Mouse (Mus musculus): ENCODE data around the gene Cadm2. TPM values are rescaled to one million over a fixed set of nuclear protein-coding genes. Genes with fewer than 3 reads are reported as not detected.

The Cadm2 gene
- polyA plus RNA-seq (2014; fragmentation: Nextera tagmentation; extraction: Ambion mirVana) = 52.9 and 65.6 TPM in 2 replicates

- peak within 1 kb of the TSS; percentile 80 for H3K9ac ChIP-seq (replicated peaks; ENCODE audit: low read depth, low read length)
- no peaks in the 10 kb centered on the region for H3K27me3 ChIP-seq (ENCODE audit: control insufficient read depth, insufficient read depth, low read length)
- peak within 1 kb of the TSS; percentile 94 for H3K27ac ChIP-seq (ENCODE audit: low read depth, low read length)
- ATAC-seq (ENCODE audit: low read depth) = peak; percentile 98
- H3K4me3 ChIP-seq (ENCODE audit: low read depth, low read length) = peak within 1 kb of the TSS; percentile 77
- H3K4me1 ChIP-seq (ENCODE audit: control insufficient read depth, insufficient read depth, low read length) = no peaks in the 10 kb centered on the region
- no peaks in the 10 kb centered on the region for H3K9me3 ChIP-seq (ENCODE audit: control insufficient read depth, low read length)
- WGBS = 2% methylated on average over 19 of the region's 35 CpGs
- H3K4me2 ChIP-seq (ENCODE audit: low read depth, low read length) = peak within 1 kb of the TSS; percentile 65
- no peaks in the 10 kb centered on the region for H3K36me3 ChIP-seq (ENCODE audit: control insufficient read depth, insufficient read depth, low read length)
Measured at GRCm38 (mm10) chr16:67620826-67621505, at the start of gene Cadm2. Gene Cadm2 (minus strand): TSS chr16:67620908.

- H3K4me1 ChIP-seq (ENCODE audit: control insufficient read depth, insufficient read depth, low read length) = no peaks in the 10 kb centered on the region
- H3K27me3 ChIP-seq (ENCODE audit: control insufficient read depth, insufficient read depth, low read length) = no peaks in the 10 kb centered on the region
- WGBS = 95% methylated on average over 3 of the region's 3 CpGs
- no peak overlapping the region for H3K9ac ChIP-seq (replicated peaks; ENCODE audit: low read depth, low read length)
- no peaks in the 10 kb centered on the region for H3K36me3 ChIP-seq (ENCODE audit: control insufficient read depth, insufficient read depth, low read length)
- no peak overlapping the region for H3K4me3 ChIP-seq (ENCODE audit: low read depth, low read length)
- ATAC-seq (ENCODE audit: low read depth) = no peak
- no peak overlapping the region for H3K4me2 ChIP-seq (ENCODE audit: low read depth, low read length)
- H3K9me3 ChIP-seq (ENCODE audit: control insufficient read depth, low read length) = no peaks in the 10 kb centered on the region
- no peak overlapping the region for H3K27ac ChIP-seq (ENCODE audit: low read depth, low read length)
Measured at GRCm38 (mm10) chr16:67646930-67647329, 26.2 kb upstream of the Cadm2 start.

GRCm38 (mm10) chr16:67643651-67644050 lies 22.9 kb upstream of the Cadm2 start:
- 85% methylated on average over 4 of the region's 4 CpGs for WGBS
- no peak for ATAC-seq (ENCODE audit: low read depth)
- no peaks in the 10 kb centered on the region for H3K27me3 ChIP-seq (ENCODE audit: control insufficient read depth, insufficient read depth, low read length)

GRCm38 (mm10) chr16:67619906-67620781 lies 564 bp downstream of the Cadm2 start:
- Histone ChIP-seq H3K4me2 (ENCODE audit: low read depth, low read length) (peak overlapping the region; percentile 65), H3K27ac (ENCODE audit: low read depth, low read length) (peak overlapping the region; percentile 94), H3K4me1 (ENCODE audit: control insufficient read depth, insufficient read depth, low read length) (no peaks in the 10 kb centered on the region), H3K9ac (replicated peaks; ENCODE audit: low read depth, low read length) (peak overlapping the region; percentile 80), H3K4me3 (ENCODE audit: low read depth, low read length) (peak overlapping the region; percentile 77), H3K27me3 (ENCODE audit: control insufficient read depth, insufficient read depth, low read length) (no peaks in the 10 kb centered on the region), H3K9me3 (ENCODE audit: control insufficient read depth, low read length) (no peaks in the 10 kb centered on the region), H3K36me3 (ENCODE audit: control insufficient read depth, insufficient read depth, low read length) (no peaks in the 10 kb centered on the region)
- peak; percentile 70 for ATAC-seq (ENCODE audit: low read depth)
- WGBS = 0% methylated on average over 58 of the region's 61 CpGs

More at GRCm38 (mm10) chr16:67643651-67644050, 22.9 kb upstream of the Cadm2 start:
- Histone ChIP-seq H3K9me3 (ENCODE audit: control insufficient read depth, low read length) (no peaks in the 10 kb centered on the region), H3K36me3 (ENCODE audit: control insufficient read depth, insufficient read depth, low read length) (no peaks in the 10 kb centered on the region), H3K4me3 (ENCODE audit: low read depth, low read length) (no peak overlapping the region), H3K4me2 (ENCODE audit: low read depth, low read length) (no peak overlapping the region), H3K27ac (ENCODE audit: low read depth, low read length) (no peak overlapping the region), H3K9ac (replicated peaks; ENCODE audit: low read depth, low read length) (no peak overlapping the region), H3K4me1 (ENCODE audit: control insufficient read depth, insufficient read depth, low read length) (no peaks in the 10 kb centered on the region)

GRCm38 (mm10) chr16:67619416-67619815 lies 1.3 kb downstream of the Cadm2 start:
- peak overlapping the region; percentile 80 for H3K9ac ChIP-seq (replicated peaks; ENCODE audit: low read depth, low read length)
- no peaks in the 10 kb centered on the region for H3K4me1 ChIP-seq (ENCODE audit: control insufficient read depth, insufficient read depth, low read length)
- peak overlapping the region; percentile 94 for H3K27ac ChIP-seq (ENCODE audit: low read depth, low read length)
- 0 out of 2 replicates have a peak, but pooled peaks have one; percentile 14 for ATAC-seq (ENCODE audit: low read depth)
- under 1% methylated on average over 16 of the region's 16 CpGs for WGBS
- H3K27me3 ChIP-seq (ENCODE audit: control insufficient read depth, insufficient read depth, low read length) = no peaks in the 10 kb centered on the region
- no peaks in the 10 kb centered on the region for H3K36me3 ChIP-seq (ENCODE audit: control insufficient read depth, insufficient read depth, low read length)
- no peaks in the 10 kb centered on the region for H3K9me3 ChIP-seq (ENCODE audit: control insufficient read depth, low read length)
- H3K4me3 ChIP-seq (ENCODE audit: low read depth, low read length) = peak overlapping the region; percentile 77
- peak overlapping the region; percentile 65 for H3K4me2 ChIP-seq (ENCODE audit: low read depth, low read length)

- Histone ChIP-seq H3K27me3 (ENCODE audit: control insufficient read depth, insufficient read depth, low read length) (no peaks in the 10 kb centered on the region), H3K4me3 (ENCODE audit: low read depth, low read length) (peak overlapping the region; percentile 77), H3K27ac (ENCODE audit: low read depth, low read length) (peak overlapping the region; percentile 40; the same call in 1 of the 2 replicates), H3K9me3 (ENCODE audit: control insufficient read depth, low read length) (no peaks in the 10 kb centered on the region), H3K4me2 (ENCODE audit: low read depth, low read length) (peak overlapping the region; percentile 65), H3K4me1 (ENCODE audit: control insufficient read depth, insufficient read depth, low read length) (no peaks in the 10 kb centered on the region), H3K36me3 (ENCODE audit: control insufficient read depth, insufficient read depth, low read length) (no peaks in the 10 kb centered on the region), H3K9ac (replicated peaks; ENCODE audit: low read depth, low read length) (peak overlapping the region; percentile 80)
- WGBS = 4% methylated on average over 13 of the region's 13 CpGs
- ATAC-seq (ENCODE audit: low read depth) = no peak
Measured at GRCm38 (mm10) chr16:67618817-67619216, 1.9 kb downstream of the Cadm2 start.

- 1% methylated on average over 25 of the region's 25 CpGs for WGBS
- peak overlapping the region; percentile 69 for H3K27ac ChIP-seq (ENCODE audit: low read depth, low read length)
- H3K4me1 ChIP-seq (ENCODE audit: control insufficient read depth, insufficient read depth, low read length) = no peaks in the 10 kb centered on the region
- peak; percentile 11 for ATAC-seq (ENCODE audit: low read depth)
- no peaks in the 10 kb centered on the region for H3K27me3 ChIP-seq (ENCODE audit: control insufficient read depth, insufficient read depth, low read length)
- H3K36me3 ChIP-seq (ENCODE audit: control insufficient read depth, insufficient read depth, low read length) = no peaks in the 10 kb centered on the region
- H3K4me3 ChIP-seq (ENCODE audit: low read depth, low read length) = peak overlapping the region; percentile 77
- no peaks in the 10 kb centered on the region for H3K9me3 ChIP-seq (ENCODE audit: control insufficient read depth, low read length)
- peak overlapping the region; percentile 80 for H3K9ac ChIP-seq (replicated peaks; ENCODE audit: low read depth, low read length)
- peak overlapping the region; percentile 65 for H3K4me2 ChIP-seq (ENCODE audit: low read depth, low read length)
Measured at GRCm38 (mm10) chr16:67617811-67618210, 2.9 kb downstream of the Cadm2 start.

- H3K4me2 ChIP-seq (ENCODE audit: low read depth, low read length) = peak overlapping the region; percentile 65
- H3K27me3 ChIP-seq (ENCODE audit: control insufficient read depth, insufficient read depth, low read length) = no peaks in the 10 kb centered on the region
Measured at GRCm38 (mm10) chr16:67617256-67617655, 3.5 kb downstream of the Cadm2 start.

More at GRCm38 (mm10) chr16:67617256-67617655, 3.5 kb downstream of the Cadm2 start:
- no peaks in the 10 kb centered on the region for H3K36me3 ChIP-seq (ENCODE audit: control insufficient read depth, insufficient read depth, low read length)
- H3K9ac ChIP-seq (replicated peaks; ENCODE audit: low read depth, low read length) = 0 out of 2 replicates have a peak overlapping the region, but pooled peaks have one; percentile 80
- peak overlapping the region; percentile 66; the same call in 1 of the 2 replicates for H3K27ac ChIP-seq (ENCODE audit: low read depth, low read length)
- 33% methylated on average over 1 of the region's 1 CpGs for WGBS
- ATAC-seq (ENCODE audit: low read depth) = no peak
- H3K4me1 ChIP-seq (ENCODE audit: control insufficient read depth, insufficient read depth, low read length) = no peaks in the 10 kb centered on the region
- H3K9me3 ChIP-seq (ENCODE audit: control insufficient read depth, low read length) = no peaks in the 10 kb centered on the region
- H3K4me3 ChIP-seq (ENCODE audit: low read depth, low read length) = peak overlapping the region; percentile 77

Measured in neural tube, embryonic 14.5 days (tissue).